ENCODE assay signal across 26 mouse cellular contexts in genomic region chr17:25452246-25452965, GRCm38 (mm10). TPM values are rescaled to one million over a fixed set of nuclear protein-coding genes. Genes with fewer than 3 reads are reported as not detected.
A peak's percentile ranks its signal among the peaks of the same experiment; 100 is the strongest.
DNase-seq lines count a peak whose midpoint lies in the region; ATAC-seq lines count a peak whose summit lies in the region.
"Had no signal": no experiment of that assay in that cellular context is flagged by ENCODE, and none has a peak within 500 bp of the region (broad histone marks: within the 10 kb centered on the region; RNA-seq: fewer than 3 reads in every experiment).

No protein-coding gene starts in this region.

- H3K27ac ChIP-seq in heart, embryonic 10.5 days, result 0 out of 2 replicates have a peak overlapping the region, but pooled peaks have one; percentile 32
- H3K27ac ChIP-seq in heart, embryonic 12.5 days (ENCODE audit: poor library complexity, severe bottlenecking), result no peak overlapping the region
- H3K27ac ChIP-seq: embryonic facial prominence, embryonic 12.5 days; forebrain, embryonic 13.5 days; forebrain, embryonic 15.5 days had no signal

- H3K27me3 ChIP-seq in heart, embryonic 10.5 days (ENCODE audit: insufficient read depth, poor library complexity, severe bottlenecking), result 0 out of 2 replicates have a peak, but pooled peaks cover 3% of the 10 kb centered on the region
- no peaks in the 10 kb centered on the region for H3K27me3 ChIP-seq in heart, embryonic 12.5 days (replicated peaks)
- H3K27me3 ChIP-seq: embryonic facial prominence, embryonic 12.5 days; forebrain, embryonic 15.5 days had no signal

- peaks cover 48% of the 10 kb centered on the region for H3K4me1 ChIP-seq in heart, embryonic 10.5 days
- H3K4me1 ChIP-seq in heart, embryonic 12.5 days (replicated peaks), result peaks cover 22% of the 10 kb centered on the region
- H3K4me1 ChIP-seq: embryonic facial prominence, embryonic 12.5 days; forebrain, embryonic 13.5 days; forebrain, embryonic 15.5 days had no signal

- 66% methylated on average over 5 of the region's 5 CpGs for WGBS in heart, embryonic 10.5 days
- WGBS in heart, embryonic 12.5 days, result 72% methylated on average over 5 of the region's 5 CpGs

- H3K9me3 ChIP-seq in heart, embryonic 10.5 days, result no peaks in the 10 kb centered on the region
- H3K9me3 ChIP-seq in heart, embryonic 12.5 days (replicated peaks), result no peaks in the 10 kb centered on the region
- H3K9me3 ChIP-seq: embryonic facial prominence, embryonic 10.5 days; embryonic facial prominence, embryonic 12.5 days; forebrain, embryonic 13.5 days; forebrain, embryonic 15.5 days; G1E had no signal

- peak; percentile 36 to 78 for DNase-seq in adrenal gland, adult (ENCODE audit: inconsistent age in 2 of 2, low spot score in 1 of 2)
- DNase-seq in adrenal gland, postnatal 25 days, result no peak
- no peak for DNase-seq in heart, embryonic 10.5 days (ENCODE audit: low spot score)
- DNase-seq in retina, postnatal 1 day, result peak; percentile 89
- no peak for DNase-seq in kidney, postnatal 4 days
- DNase-seq: adrenal gland, postnatal 10 days; B cell, adult 2 months; cerebellum, adult 11-12 months; cerebellum, adult 2 months; cerebellum, adult 9-10 months; cerebellum, postnatal 10 days; cerebellum, postnatal 25 days; forebrain, postnatal 0 days had no signal

- no peak overlapping the region for H3K4me2 ChIP-seq in heart, embryonic 12.5 days
- H3K4me2 ChIP-seq: embryonic facial prominence, embryonic 12.5 days; forebrain, embryonic 13.5 days; forebrain, embryonic 15.5 days had no signal

- no peaks in the 10 kb centered on the region for H3K36me3 ChIP-seq in heart, embryonic 10.5 days
- no peaks in the 10 kb centered on the region for H3K36me3 ChIP-seq in heart, embryonic 12.5 days
- H3K36me3 ChIP-seq: embryonic facial prominence, embryonic 10.5 days; embryonic facial prominence, embryonic 12.5 days; forebrain, embryonic 15.5 days; G1E had no signal

- no peak overlapping the region for H3K9ac ChIP-seq in heart, embryonic 12.5 days
- H3K9ac ChIP-seq: embryonic facial prominence, embryonic 12.5 days; forebrain, embryonic 13.5 days; forebrain, embryonic 15.5 days; forebrain, postnatal 0 days had no signal

- no peak for ATAC-seq in heart, embryonic 12.5 days (ENCODE audit: insufficient number of reproducible peaks, low FRiP score)
- ATAC-seq: activated CD4-positive, CD25-positive, alpha-beta regulatory T cell, adult 4 months; CD4-positive, CD25-positive, alpha-beta regulatory T cell, adult 4 months; forebrain, embryonic 13.5 days; forebrain, embryonic 15.5 days; forebrain, postnatal 0 days; Patski had no signal

- no peak overlapping the region for H3K4me3 ChIP-seq in heart, embryonic 10.5 days
- no peak overlapping the region for H3K4me3 ChIP-seq in heart, embryonic 12.5 days
- H3K4me3 ChIP-seq: embryonic facial prominence, embryonic 10.5 days; embryonic facial prominence, embryonic 12.5 days; forebrain, embryonic 13.5 days; forebrain, embryonic 15.5 days had no signal

RNA-seq across cellular contexts. Expression of gene Tekt4, which starts 2.0 kb away (rescaled TPM):
- not detected in 2 replicates for total RNA-seq in adrenal gland, postnatal 25 days (2021)
- 0.55 and 0.84 TPM in 2 replicates for polyA plus RNA-seq in heart, embryonic 10.5 days (2016; fragmentation: Nextera tagmentation; extraction: Ambion mirVana)
- 0.45 and 0.54 TPM in 2 replicates for polyA plus RNA-seq in heart, embryonic 12.5 days (2016; fragmentation: Nextera tagmentation; extraction: Ambion mirVana)
- total RNA-seq: adrenal gland, postnatal 10 days; adrenal gland, postnatal 36 days; CH12.LX; G1E had no signal
- polyA plus RNA-seq: activated CD4-positive, CD25-positive, alpha-beta regulatory T cell, adult 4 months; CD4-positive, CD25-positive, alpha-beta regulatory T cell, adult 4 months; embryonic facial prominence, embryonic 10.5 days; G1E; Patski had no signal

RNA-seq across cellular contexts. Expression of gene Cacna1h, which starts 18.8 kb away (rescaled TPM):
- 100 and 109 TPM in 2 replicates for total RNA-seq in adrenal gland, postnatal 25 days (2021)
- 11.1 and 11.8 TPM in 2 replicates for polyA plus RNA-seq in heart, embryonic 10.5 days (2016; fragmentation: Nextera tagmentation; extraction: Ambion mirVana)
- 13.5 and 16.3 TPM in 2 replicates for polyA plus RNA-seq in heart, embryonic 12.5 days (2016; fragmentation: Nextera tagmentation; extraction: Ambion mirVana)
- polyA plus RNA-seq: activated CD4-positive, CD25-positive, alpha-beta regulatory T cell, adult 4 months; CD4-positive, CD25-positive, alpha-beta regulatory T cell, adult 4 months; G1E had no signal

RNA-seq across cellular contexts. Expression of gene Sstr5, which starts 44.7 kb away (rescaled TPM):
- 0.21 TPM in 1 of 2 replicates, not detected in the other for total RNA-seq in adrenal gland, postnatal 25 days (2021)
- 1.1 and 1.5 TPM in 2 replicates for polyA plus RNA-seq in heart, embryonic 10.5 days (2016; fragmentation: Nextera tagmentation; extraction: Ambion mirVana)
- polyA plus RNA-seq in heart, embryonic 12.5 days (2016; fragmentation: Nextera tagmentation; extraction: Ambion mirVana), result 0.63 and 0.67 TPM in 2 replicates
- polyA plus RNA-seq: activated CD4-positive, CD25-positive, alpha-beta regulatory T cell, adult 4 months; CD4-positive, CD25-positive, alpha-beta regulatory T cell, adult 4 months; embryonic facial prominence, embryonic 14.5 days; forebrain, embryonic 11.5 days; G1E; Patski had no signal

Comparison
In these comparisons a context has a peak if more than half of its experiments do, and no peak if none do; other contexts are left out.
1. DNase-seq: peak in adrenal gland, adult (2 of 2) and retina, postnatal 1 day (single experiment); none in adrenal gland, postnatal 25 days (single experiment), heart, embryonic 10.5 days (single experiment) and kidney, postnatal 4 days (0 of 2).